Mouse (Mus musculus) embryonic facial prominence, embryonic 10.5 days (tissue): ENCODE measurements around the gene Arhgef16. TPM values are rescaled to one million over a fixed set of nuclear protein-coding genes. Genes with fewer than 3 reads are reported as not detected.
A peak's percentile ranks its signal among the peaks of the same experiment; 100 is the strongest.

Source experiments
- DNase-seq: peaks from one replicate; pipeline ENCODE4 v3.0.0-alpha.2; 2017; ENCODE audit warnings: low spot score
- H3K27ac ChIP-seq: fragments of 300-500 bp; sonication (generic); replicated peaks from 2 replicates; pipeline ENCODE4 v1.5.1; 2016; ENCODE audit warnings: mild to moderate bottlenecking
- H3K27me3 ChIP-seq: fragments of 300-500 bp; sonication (generic); replicated peaks from 2 replicates; pipeline ENCODE4 v1.6.1; 2016; ENCODE audit warnings: low read depth, mild to moderate bottlenecking; ENCODE audit not compliant: poor library complexity, severe bottlenecking
- H3K36me3 ChIP-seq: fragments of 300-500 bp; sonication (generic); replicated peaks from 2 replicates; pipeline ENCODE4 v1.6.1; 2016; ENCODE audit warnings: mild to moderate bottlenecking, moderate library complexity
- H3K4me1 ChIP-seq: fragments of 300-500 bp; sonication (generic); 2 replicates; pipeline ENCODE4 v1.6.1; 2016
- H3K4me3 ChIP-seq: fragments of 300-500 bp; sonication (generic); 2 replicates; pipeline ENCODE4 v1.5.1; 2016; ENCODE audit warnings: mild to moderate bottlenecking, moderate library complexity
- H3K9me3 ChIP-seq: fragments of 300-500 bp; sonication (generic); 2 replicates; pipeline ENCODE4 v1.6.1; 2016; ENCODE audit warnings: mild to moderate bottlenecking
- WGBS: fragments of 180-500 bp; shearing (Covaris S2); methylation state at CpG from one replicate; pipeline ENCODE4 v1.1.7; 2016; 5-methylcytosine and 5-hydroxymethylcytosine counted together
- polyA plus RNA-seq: library from polyadenylated mRNA; unstranded; fragments of >200 nt; fragmentation: Nextera tagmentation; extraction: Ambion mirVana; gene quantifications from 2 replicates; pipeline ENCODE4 v1.2.1, GENCODE M21; 2016

Arhgef16 gene
- polyA plus RNA-seq = 9.9 and 10.3 TPM in 2 replicates

- peak within 1 kb of the TSS; percentile 62; the same call in 1 of the 2 replicates for H3K4me3 ChIP-seq
- peaks cover 46% of the 10 kb centered on the region for H3K27me3 ChIP-seq
- peak; percentile 71 for DNase-seq
- H3K4me1 ChIP-seq = peaks cover 35% of the 10 kb centered on the region
- no peaks in the 10 kb centered on the region for H3K36me3 ChIP-seq
- WGBS = 23% methylated on average over 7 of the region's 7 CpGs
- H3K27ac ChIP-seq = no peak within 1 kb of the TSS
- no peaks in the 10 kb centered on the region for H3K9me3 ChIP-seq
Measured at GRCm38 (mm10) chr4:154301466-154301881, at the start of gene Arhgef16. Gene Arhgef16, minus strand, starts transcription at chr4:154301676.

- Histone ChIP-seq H3K27ac (peak overlapping the region; percentile 1; the same call in 1 of the 2 replicates), H3K4me1 (peaks cover 37% of the 10 kb centered on the region), H3K36me3 (peaks cover 46% of the 10 kb centered on the region), H3K4me3 (no peak overlapping the region), H3K9me3 (no peaks in the 10 kb centered on the region), H3K27me3 (peaks cover 23% of the 10 kb centered on the region; the same call in 1 of the 2 replicates)
- DNase-seq = no peak
- 71% methylated on average over 11 of the region's 11 CpGs for WGBS
Measured at GRCm38 (mm10) chr4:154348197-154348786, 46.8 kb upstream of the Arhgef16 start.

DNA sequence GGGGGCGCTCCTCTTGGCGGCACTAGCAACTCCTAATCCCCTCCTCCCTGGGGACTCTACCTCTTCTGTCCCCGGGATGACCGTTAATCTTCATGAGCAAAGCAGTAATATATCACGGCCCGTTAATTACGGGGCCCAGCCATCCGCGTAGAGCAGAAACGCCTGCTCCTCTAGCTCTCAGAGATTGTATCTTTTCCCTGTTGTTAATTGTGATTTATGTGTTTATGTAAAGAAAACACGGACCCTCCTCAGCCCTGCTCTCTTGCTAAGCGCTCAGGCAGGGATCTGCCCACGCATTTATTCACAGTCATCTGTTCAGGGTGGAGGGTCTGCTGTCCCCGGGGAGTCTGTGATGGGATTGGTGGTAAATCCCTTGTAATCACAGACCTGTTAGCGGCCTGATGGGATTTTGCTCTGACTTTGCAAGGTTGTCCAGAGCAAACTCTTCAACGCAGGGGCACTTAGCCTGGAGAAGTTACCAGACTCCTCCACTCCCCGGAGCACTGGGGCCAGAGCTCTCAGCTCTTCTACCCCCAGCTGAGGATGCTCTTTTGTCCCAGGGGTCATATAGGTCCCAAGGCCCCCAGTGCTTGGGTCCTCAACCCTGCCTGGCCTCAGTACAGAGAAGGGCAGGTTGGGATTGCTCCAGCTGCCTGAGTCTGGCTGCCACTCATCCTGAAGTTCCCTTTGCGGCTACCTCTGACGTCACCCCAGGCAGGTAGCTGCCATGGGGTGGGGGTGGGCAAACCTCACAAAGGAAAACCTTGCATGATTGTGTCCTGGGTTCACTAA lies 45.5 kb upstream of the Arhgef16 start:
- H3K9me3 ChIP-seq = no peaks in the 10 kb centered on the region
- 61% methylated on average over 19 of the region's 19 CpGs for WGBS
- no peak for DNase-seq
- no peak overlapping the region for H3K4me3 ChIP-seq
- H3K27ac ChIP-seq = peak overlapping the region; percentile 27; the same call in 1 of the 2 replicates
- peaks cover 27% of the 10 kb centered on the region; the same call in 1 of the 2 replicates for H3K27me3 ChIP-seq
- peaks cover 28% of the 10 kb centered on the region for H3K4me1 ChIP-seq
- H3K36me3 ChIP-seq = peaks cover 57% of the 10 kb centered on the region

- H3K4me1 ChIP-seq = peaks cover 61% of the 10 kb centered on the region
- peaks cover 71% of the 10 kb centered on the region for H3K27me3 ChIP-seq
- H3K4me3 ChIP-seq = no peak overlapping the region
- peak overlapping the region; percentile 85 for H3K27ac ChIP-seq
- peaks cover 81% of the 10 kb centered on the region for H3K36me3 ChIP-seq
- H3K9me3 ChIP-seq = no peaks in the 10 kb centered on the region
- DNase-seq = peak; percentile 70
- whole genome bisulfite sequencing = 10% methylated on average over 10 of the region's 10 CpGs
Measured at GRCm38 (mm10) chr4:154336650-154337049, 35.2 kb upstream of the Arhgef16 start.

DNA sequence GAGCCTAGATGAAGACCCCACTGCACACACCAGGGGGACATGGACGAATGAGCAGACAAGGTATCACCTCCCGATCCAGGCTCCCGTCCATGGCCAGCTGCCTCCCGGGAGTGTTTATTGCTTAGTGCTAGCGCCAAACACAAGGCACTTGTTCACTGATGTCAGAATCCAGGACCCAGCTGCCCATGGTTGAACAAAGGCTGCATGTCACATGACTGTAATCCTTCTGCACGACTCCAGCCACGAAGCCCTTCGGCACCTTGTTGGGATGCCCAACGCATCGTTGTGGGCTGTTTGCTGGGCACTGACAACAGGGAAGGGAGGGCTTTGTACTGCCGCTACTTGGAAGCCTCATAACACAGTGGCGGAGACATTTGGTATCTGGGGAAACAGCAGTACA lies 34.3 kb upstream of the Arhgef16 start, which contains the start of gene B230104I21Rik:
TSS of gene B230104I21Rik (plus strand) at position 367 of the 400 bp plus-strand sequence.
- H3K36me3 ChIP-seq = peaks cover 72% of the 10 kb centered on the region
- no peak for DNase-seq
- peaks cover 70% of the 10 kb centered on the region for H3K4me1 ChIP-seq
- peaks cover 80% of the 10 kb centered on the region for H3K27me3 ChIP-seq
- WGBS = 80% methylated on average over 12 of the region's 12 CpGs
- peak within 1 kb of the TSS; percentile 85 for H3K27ac ChIP-seq
- no peaks in the 10 kb centered on the region for H3K9me3 ChIP-seq
- peak within 1 kb of the TSS; percentile 27; the same call in 1 of the 2 replicates for H3K4me3 ChIP-seq

- DNase-seq = peak; percentile 59
- Histone ChIP-seq H3K27ac (peak overlapping the region; percentile 85), H3K36me3 (peaks cover 63% of the 10 kb centered on the region), H3K9me3 (no peaks in the 10 kb centered on the region), H3K27me3 (peaks cover 86% of the 10 kb centered on the region), H3K4me3 (peak overlapping the region; percentile 27; the same call in 1 of the 2 replicates), H3K4me1 (peaks cover 79% of the 10 kb centered on the region)
- 62% methylated on average over 48 of the region's 48 CpGs for WGBS
Measured at GRCm38 (mm10) chr4:154334699-154335402, 33.4 kb upstream of the Arhgef16 start.

GRCm38 (mm10) chr4:154333300-154333699 lies 31.8 kb upstream of the Arhgef16 start:
- peaks cover 79% of the 10 kb centered on the region for H3K27me3 ChIP-seq
- WGBS = 70% methylated on average over 8 of the region's 8 CpGs
- H3K4me3 ChIP-seq = no peak overlapping the region
- peak overlapping the region; percentile 85 for H3K27ac ChIP-seq
- peaks cover 94% of the 10 kb centered on the region for H3K4me1 ChIP-seq
- no peak for DNase-seq
- H3K36me3 ChIP-seq = peaks cover 48% of the 10 kb centered on the region
- no peaks in the 10 kb centered on the region for H3K9me3 ChIP-seq

GRCm38 (mm10) chr4:154331271-154331670 lies 29.8 kb upstream of the Arhgef16 start:
- H3K27ac ChIP-seq = peak overlapping the region; percentile 72
- no peaks in the 10 kb centered on the region for H3K9me3 ChIP-seq
- H3K27me3 ChIP-seq = peaks cover 76% of the 10 kb centered on the region
- H3K4me1 ChIP-seq = peaks cover 83% of the 10 kb centered on the region
- 44% methylated on average over 12 of the region's 12 CpGs for WGBS
- H3K4me3 ChIP-seq = no peak overlapping the region
- peak; percentile 37 for DNase-seq
- H3K36me3 ChIP-seq = peaks cover 50% of the 10 kb centered on the region

GRCm38 (mm10) chr4:154330001-154330400 lies 28.5 kb upstream of the Arhgef16 start:
- peak overlapping the region; percentile 62; the same call in 1 of the 2 replicates for H3K27ac ChIP-seq
- peaks cover 71% of the 10 kb centered on the region for H3K4me1 ChIP-seq
- H3K4me3 ChIP-seq = no peak overlapping the region
- H3K36me3 ChIP-seq = peaks cover 51% of the 10 kb centered on the region
- 87% methylated on average over 7 of the region's 7 CpGs for WGBS
- DNase-seq = no peak
- H3K9me3 ChIP-seq = no peaks in the 10 kb centered on the region
- H3K27me3 ChIP-seq = peaks cover 66% of the 10 kb centered on the region

GRCm38 (mm10) chr4:154328836-154329235 lies 27.4 kb upstream of the Arhgef16 start:
- Histone ChIP-seq H3K4me1 (peaks cover 59% of the 10 kb centered on the region), H3K27ac (peak overlapping the region; percentile 62; the same call in 1 of the 2 replicates), H3K9me3 (no peaks in the 10 kb centered on the region), H3K4me3 (peak overlapping the region; percentile 41), H3K36me3 (peaks cover 49% of the 10 kb centered on the region), H3K27me3 (peaks cover 54% of the 10 kb centered on the region)
- 4% methylated on average over 6 of the region's 6 CpGs for WGBS
- peak; percentile 83 for DNase-seq

DNA sequence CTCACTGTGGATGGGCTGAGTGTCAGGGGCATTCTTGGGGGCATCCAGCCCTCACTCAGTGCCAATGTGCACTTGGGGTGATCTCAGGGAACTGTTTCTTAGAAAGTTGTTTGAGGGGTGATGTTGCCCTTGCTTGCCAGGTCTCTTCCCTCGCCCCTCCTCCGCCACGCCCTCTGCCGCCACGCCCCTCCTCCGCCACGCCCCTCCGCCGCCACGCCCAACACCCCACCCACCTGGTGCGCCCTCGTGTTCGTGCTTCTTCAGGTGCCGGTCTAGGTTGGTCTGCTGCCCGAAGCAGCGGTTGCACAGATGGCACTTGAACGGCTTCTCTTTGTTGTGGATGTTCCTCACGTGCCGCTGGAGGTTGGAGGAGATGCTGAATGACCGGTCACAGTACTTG lies 27.0 kb upstream of the Arhgef16 start:
- Histone ChIP-seq H3K4me3 (peak overlapping the region; percentile 41), H3K36me3 (peaks cover 49% of the 10 kb centered on the region), H3K27ac (no peak overlapping the region; the same call in 1 of the 2 replicates), H3K9me3 (no peaks in the 10 kb centered on the region), H3K4me1 (peaks cover 55% of the 10 kb centered on the region), H3K27me3 (peaks cover 51% of the 10 kb centered on the region)
- no peak for DNase-seq
- WGBS = 4% methylated on average over 20 of the region's 20 CpGs

DNA sequence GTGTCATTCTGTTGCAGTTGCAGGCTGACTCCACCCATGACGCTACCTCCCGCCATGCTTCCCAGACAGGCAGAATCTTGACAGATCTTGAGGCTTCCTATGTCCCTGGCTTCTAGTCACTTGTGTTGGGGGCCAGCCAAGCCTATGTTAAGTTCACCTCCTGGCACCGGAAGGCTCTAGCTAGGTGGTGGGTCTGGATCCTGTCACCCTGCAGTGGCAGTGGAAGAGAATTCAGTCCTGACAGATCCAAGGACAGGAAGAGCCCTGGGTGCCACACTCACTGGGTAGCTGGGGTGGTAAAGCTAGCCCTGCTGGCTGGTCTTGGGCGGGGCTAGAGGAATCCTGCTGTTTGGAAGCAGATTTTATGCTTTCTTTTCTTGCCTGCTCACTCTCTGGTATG lies 23.9 kb upstream of the Arhgef16 start:
- no peak for DNase-seq
- WGBS = 72% methylated on average over 4 of the region's 4 CpGs
- Histone ChIP-seq H3K4me3 (no peak overlapping the region), H3K4me1 (peaks cover 25% of the 10 kb centered on the region), H3K9me3 (no peaks in the 10 kb centered on the region), H3K27me3 (peaks cover 36% of the 10 kb centered on the region), H3K27ac (no peak overlapping the region; the same call in 1 of the 2 replicates), H3K36me3 (peaks cover 69% of the 10 kb centered on the region)
